In genomic region chr2:134956436-134956835, GRCm38 (mm10) we compare ENCODE assay signal across 30 mouse cellular contexts.
"Had no signal": no experiment of that assay in that cellular context is flagged by ENCODE, and none has a peak within 500 bp of the region (broad histone marks: within the 10 kb centered on the region; RNA-seq: fewer than 3 reads in every experiment).

No protein-coding gene starts in this region.

- H3K4me2 ChIP-seq: limb, embryonic 12.5 days; limb, embryonic 13.5 days; limb, embryonic 15.5 days; liver, embryonic 11.5 days; liver, embryonic 13.5 days; liver, embryonic 15.5 days; lung, embryonic 14.5 days; lung, embryonic 15.5 days; midbrain, embryonic 11.5 days; midbrain, embryonic 12.5 days; midbrain, embryonic 13.5 days; midbrain, embryonic 15.5 days; neural tube, embryonic 12.5 days had no signal

- H3K36me3 ChIP-seq: limb, embryonic 10.5 days; limb, embryonic 12.5 days; limb, embryonic 13.5 days; limb, embryonic 15.5 days; liver, embryonic 13.5 days; liver, embryonic 15.5 days; lung, embryonic 15.5 days; midbrain, embryonic 10.5 days; midbrain, embryonic 12.5 days; midbrain, embryonic 13.5 days; midbrain, embryonic 15.5 days; neural tube, embryonic 12.5 days had no signal

- H3K4me3 ChIP-seq: left cerebral cortex, adult 2 months; limb, embryonic 10.5 days; limb, embryonic 12.5 days; limb, embryonic 13.5 days; limb, embryonic 15.5 days; liver, embryonic 13.5 days; liver, embryonic 15.5 days; lung, embryonic 15.5 days; megakaryocyte, embryonic 14.5 days; midbrain, embryonic 10.5 days; midbrain, embryonic 12.5 days; midbrain, embryonic 13.5 days; midbrain, embryonic 15.5 days; myocyte; neural tube, embryonic 12.5 days had no signal

- DNase-seq: left cerebral cortex, postnatal 4 days; liver, embryonic 13.5 days; lung, adult 18-20 months; lung, adult 2 months; lung, embryonic 14.5 days; lung, postnatal 10 days; lung, postnatal 14 days; lung, postnatal 36 days; lung, postnatal 4 days; midbrain, embryonic 14.5 days had no signal

- H3K27me3 ChIP-seq: limb, embryonic 12.5 days; limb, embryonic 13.5 days; limb, embryonic 15.5 days; liver, embryonic 13.5 days; liver, embryonic 15.5 days; lung, embryonic 15.5 days; megakaryocyte, embryonic 14.5 days; midbrain, embryonic 12.5 days; midbrain, embryonic 13.5 days; midbrain, embryonic 15.5 days; neural tube, embryonic 12.5 days had no signal

- H3K9me3 ChIP-seq: limb, embryonic 10.5 days; limb, embryonic 12.5 days; limb, embryonic 13.5 days; limb, embryonic 15.5 days; liver, embryonic 13.5 days; liver, embryonic 15.5 days; lung, embryonic 15.5 days; megakaryocyte, embryonic 14.5 days; midbrain, embryonic 10.5 days; midbrain, embryonic 12.5 days; midbrain, embryonic 13.5 days; midbrain, embryonic 15.5 days; neural tube, embryonic 12.5 days had no signal

- H3K27ac ChIP-seq: left cerebral cortex, adult 2 months; limb, embryonic 10.5 days; limb, embryonic 12.5 days; limb, embryonic 13.5 days; limb, embryonic 15.5 days; liver, embryonic 13.5 days; liver, embryonic 14.5 days; liver, embryonic 15.5 days; lung, embryonic 15.5 days; macrophage; midbrain, embryonic 10.5 days; midbrain, embryonic 12.5 days; midbrain, embryonic 13.5 days; midbrain, embryonic 15.5 days; neural tube, embryonic 12.5 days had no signal

- H3K4me1 ChIP-seq: liver, embryonic 13.5 days; liver, embryonic 15.5 days; lung, embryonic 15.5 days; midbrain, embryonic 10.5 days; midbrain, embryonic 12.5 days; midbrain, embryonic 13.5 days; midbrain, embryonic 15.5 days; neural tube, embryonic 12.5 days had no signal

- H3K9ac ChIP-seq: limb, embryonic 12.5 days; limb, embryonic 13.5 days; limb, embryonic 15.5 days; liver, embryonic 13.5 days; liver, embryonic 14.5 days; liver, embryonic 15.5 days; lung, embryonic 14.5 days; lung, embryonic 15.5 days; midbrain, embryonic 12.5 days; midbrain, embryonic 13.5 days; midbrain, embryonic 15.5 days; neural tube, embryonic 12.5 days had no signal

- ATAC-seq: lung, postnatal 0 days; midbrain, embryonic 13.5 days; midbrain, embryonic 15.5 days; midbrain, embryonic 16.5 days had no signal
